Mouse (Mus musculus): ENCODE data around the gene Rab38. TPM values are rescaled to one million over a fixed set of nuclear protein-coding genes. Genes with fewer than 3 reads are reported as not detected.

Gene Rab38
- 2.5 and 4.1 TPM in 2 replicates for polyA plus RNA-seq (2012; rRNA removed)

- no peak for DNase-seq (ENCODE audit: low read depth)
Observed at GRCm38 (mm10) chr7:88429786-88430691, at the start of gene Rab38. Gene Rab38, plus strand, starts transcription at chr7:88430273.

- DNase-seq (ENCODE audit: low read depth) = no peak
Observed at GRCm38 (mm10) chr7:88394568-88394967, 35.5 kb upstream of the Rab38 start.

- no peak for DNase-seq (ENCODE audit: low read depth)
Observed at GRCm38 (mm10) chr7:88395745-88396144, 34.3 kb upstream of the Rab38 start.

- DNase-seq (ENCODE audit: low read depth) = no peak
Observed at GRCm38 (mm10) chr7:88405311-88405710, 24.8 kb upstream of the Rab38 start.

- DNase-seq (ENCODE audit: low read depth) = no peak
Observed at GRCm38 (mm10) chr7:88406466-88406865, 23.6 kb upstream of the Rab38 start.

GRCm38 (mm10) chr7:88421821-88422220 lies 8.3 kb upstream of the Rab38 start:
- DNase-seq (ENCODE audit: low read depth) = no peak

GRCm38 (mm10) chr7:88423889-88424288 lies 6.2 kb upstream of the Rab38 start:
- no peak for DNase-seq (ENCODE audit: low read depth)

- DNase-seq (ENCODE audit: low read depth) = peak; percentile 95
Observed at GRCm38 (mm10) chr7:88425744-88426143, 4.3 kb upstream of the Rab38 start.

- no peak for DNase-seq (ENCODE audit: low read depth)
Observed at GRCm38 (mm10) chr7:88427484-88427883, 2.6 kb upstream of the Rab38 start.

GRCm38 (mm10) chr7:88430692-88431084 lies 615 bp downstream of the Rab38 start:
- DNase-seq (ENCODE audit: low read depth) = no peak

GRCm38 (mm10) chr7:88440301-88440700 lies 10.2 kb downstream of the Rab38 start:
- DNase-seq (ENCODE audit: low read depth) = no peak

GRCm38 (mm10) chr7:88442649-88443048 lies 12.6 kb downstream of the Rab38 start:
- no peak for DNase-seq (ENCODE audit: low read depth)

- no peak for DNase-seq (ENCODE audit: low read depth)
Observed at GRCm38 (mm10) chr7:88443435-88443834, 13.4 kb downstream of the Rab38 start.

GRCm38 (mm10) chr7:88445320-88445903 lies 15.3 kb downstream of the Rab38 start:
- DNase-seq (ENCODE audit: low read depth) = no peak

GRCm38 (mm10) chr7:88453234-88453633 lies 23.2 kb downstream of the Rab38 start:
- DNase-seq (ENCODE audit: low read depth) = no peak

- no peak for DNase-seq (ENCODE audit: low read depth)
Observed at GRCm38 (mm10) chr7:88457827-88458226, 27.8 kb downstream of the Rab38 start.

- no peak for DNase-seq (ENCODE audit: low read depth)
Observed at GRCm38 (mm10) chr7:88467754-88468153, 37.7 kb downstream of the Rab38 start.

- no peak for DNase-seq (ENCODE audit: low read depth)
Observed at GRCm38 (mm10) chr7:88482110-88482619, 52.1 kb downstream of the Rab38 start.

GRCm38 (mm10) chr7:88482628-88483027 lies 52.6 kb downstream of the Rab38 start:
- DNase-seq (ENCODE audit: low read depth) = no peak

GRCm38 (mm10) chr7:88491020-88491419 lies 60.9 kb downstream of the Rab38 start:
- no peak for DNase-seq (ENCODE audit: low read depth)

GRCm38 (mm10) chr7:88502217-88502817 lies 72.2 kb downstream of the Rab38 start:
- DNase-seq (ENCODE audit: low read depth) = no peak

- no peak for DNase-seq (ENCODE audit: low read depth)
Observed at GRCm38 (mm10) chr7:88509748-88510147, 79.7 kb downstream of the Rab38 start.

- DNase-seq (ENCODE audit: low read depth) = no peak
Observed at GRCm38 (mm10) chr7:88522481-88522880, 92.4 kb downstream of the Rab38 start.
